Mouse (Mus musculus): Measurements from ENCODE around the gene E030018B13Rik. TPM values are rescaled to one million over a fixed set of nuclear protein-coding genes. Genes with fewer than 3 reads are reported as not detected.

E030018B13Rik gene
- polyA plus RNA-seq, 1 experiment from 2014 or later = not detected

- Histone ChIP-seq H3K4me1 (replicated peaks; ENCODE audit: control insufficient read depth, insufficient read depth, low read length) (no peaks in the 10 kb centered on the region), H3K36me3 (ENCODE audit: control insufficient read depth, insufficient read depth) (peaks cover 19% of the 10 kb centered on the region; the same call in 1 of the 2 replicates), H3K9me3 (ENCODE audit: control insufficient read depth) (no peaks in the 10 kb centered on the region), H3K9ac (ENCODE audit: low read depth, low read length) (no peak overlapping the region), H3K4me3 (ENCODE audit: low read depth, low read length) (no peak overlapping the region), H3K27me3 (replicated peaks; ENCODE audit: control insufficient read depth, insufficient read depth, low read length) (no peaks in the 10 kb centered on the region), H3K27ac (ENCODE audit: low read depth, low read length) (no peak overlapping the region), H3K4me2 (replicated peaks; ENCODE audit: low read depth) (no peak overlapping the region)
- 60% methylated on average over 6 of the region's 6 CpGs for WGBS
- TF ChIP-seq CTCF (IDR thresholded peaks at IDR 0.05; ENCODE audit: low read depth) = no peak
- no peak for ATAC-seq
Measured at GRCm38 (mm10) chr7:63888674-63889073, 28.0 kb upstream of the E030018B13Rik start.

- TF ChIP-seq CTCF (IDR thresholded peaks at IDR 0.05; ENCODE audit: low read depth) = no peak
- Histone ChIP-seq H3K4me1 (replicated peaks; ENCODE audit: control insufficient read depth, insufficient read depth, low read length) (no peaks in the 10 kb centered on the region), H3K4me3 (ENCODE audit: low read depth, low read length) (no peak overlapping the region), H3K36me3 (ENCODE audit: control insufficient read depth, insufficient read depth) (peaks cover 19% of the 10 kb centered on the region; the same call in 1 of the 2 replicates), H3K27ac (ENCODE audit: low read depth, low read length) (no peak overlapping the region), H3K9me3 (ENCODE audit: control insufficient read depth) (no peaks in the 10 kb centered on the region), H3K27me3 (replicated peaks; ENCODE audit: control insufficient read depth, insufficient read depth, low read length) (no peaks in the 10 kb centered on the region), H3K9ac (ENCODE audit: low read depth, low read length) (no peak overlapping the region), H3K4me2 (replicated peaks; ENCODE audit: low read depth) (no peak overlapping the region)
- 82% methylated on average over 9 of the region's 9 CpGs for whole genome bisulfite sequencing
- ATAC-seq = no peak
Measured at GRCm38 (mm10) chr7:63889116-63889975, 27.3 kb upstream of the E030018B13Rik start.

GRCm38 (mm10) chr7:63891488-63892075 is 25.1 kb upstream of the E030018B13Rik start:
- Histone ChIP-seq H3K4me2 (replicated peaks; ENCODE audit: low read depth) (no peak overlapping the region), H3K27me3 (replicated peaks; ENCODE audit: control insufficient read depth, insufficient read depth, low read length) (no peaks in the 10 kb centered on the region), H3K9me3 (ENCODE audit: control insufficient read depth) (no peaks in the 10 kb centered on the region), H3K27ac (ENCODE audit: low read depth, low read length) (no peak overlapping the region), H3K4me1 (replicated peaks; ENCODE audit: control insufficient read depth, insufficient read depth, low read length) (peaks cover 6% of the 10 kb centered on the region; the same call in 1 of the 2 replicates), H3K36me3 (ENCODE audit: control insufficient read depth, insufficient read depth) (peaks cover 19% of the 10 kb centered on the region; the same call in 1 of the 2 replicates), H3K9ac (ENCODE audit: low read depth, low read length) (no peak overlapping the region), H3K4me3 (ENCODE audit: low read depth, low read length) (no peak overlapping the region)
- no peak for ATAC-seq
- TF ChIP-seq CTCF (IDR thresholded peaks at IDR 0.05; ENCODE audit: low read depth) = no peak
- WGBS = 80% methylated on average over 43 of the region's 43 CpGs

- no peak overlapping the region for H3K27ac ChIP-seq (ENCODE audit: low read depth, low read length)
- no peak for TF ChIP-seq CTCF (IDR thresholded peaks at IDR 0.05; ENCODE audit: low read depth)
- H3K4me2 ChIP-seq (replicated peaks; ENCODE audit: low read depth) = no peak overlapping the region
- peaks cover 13% of the 10 kb centered on the region for H3K4me1 ChIP-seq (replicated peaks; ENCODE audit: control insufficient read depth, insufficient read depth, low read length)
- H3K9me3 ChIP-seq (ENCODE audit: control insufficient read depth) = no peaks in the 10 kb centered on the region
- H3K9ac ChIP-seq (ENCODE audit: low read depth, low read length) = no peak overlapping the region
- 90% methylated on average over 5 of the region's 5 CpGs for WGBS
- no peak overlapping the region for H3K4me3 ChIP-seq (ENCODE audit: low read depth, low read length)
- no peak for ATAC-seq
- no peaks in the 10 kb centered on the region for H3K27me3 ChIP-seq (replicated peaks; ENCODE audit: control insufficient read depth, insufficient read depth, low read length)
- peaks cover 19% of the 10 kb centered on the region; the same call in 1 of the 2 replicates for H3K36me3 ChIP-seq (ENCODE audit: control insufficient read depth, insufficient read depth)
Measured at GRCm38 (mm10) chr7:63893201-63893600, 23.5 kb upstream of the E030018B13Rik start.

- TF ChIP-seq CTCF (IDR thresholded peaks at IDR 0.05; ENCODE audit: low read depth) = no peak
- Histone ChIP-seq H3K4me2 (replicated peaks; ENCODE audit: low read depth) (no peak overlapping the region), H3K4me1 (replicated peaks; ENCODE audit: control insufficient read depth, insufficient read depth, low read length) (peaks cover 15% of the 10 kb centered on the region), H3K36me3 (ENCODE audit: control insufficient read depth, insufficient read depth) (peaks cover 19% of the 10 kb centered on the region; the same call in 1 of the 2 replicates), H3K27me3 (replicated peaks; ENCODE audit: control insufficient read depth, insufficient read depth, low read length) (no peaks in the 10 kb centered on the region), H3K4me3 (ENCODE audit: low read depth, low read length) (no peak overlapping the region), H3K9me3 (ENCODE audit: control insufficient read depth) (no peaks in the 10 kb centered on the region), H3K27ac (ENCODE audit: low read depth, low read length) (no peak overlapping the region), H3K9ac (ENCODE audit: low read depth, low read length) (no peak overlapping the region)
- 80% methylated on average over 4 of the region's 4 CpGs for WGBS
- no peak for ATAC-seq
Measured at GRCm38 (mm10) chr7:63893729-63894128, 22.9 kb upstream of the E030018B13Rik start.

- Histone ChIP-seq H3K27ac (ENCODE audit: low read depth, low read length) (no peak overlapping the region), H3K4me1 (replicated peaks; ENCODE audit: control insufficient read depth, insufficient read depth, low read length) (peaks cover 15% of the 10 kb centered on the region), H3K9me3 (ENCODE audit: control insufficient read depth) (no peaks in the 10 kb centered on the region), H3K36me3 (ENCODE audit: control insufficient read depth, insufficient read depth) (peaks cover 15% of the 10 kb centered on the region; the same call in 1 of the 2 replicates), H3K4me3 (ENCODE audit: low read depth, low read length) (no peak overlapping the region), H3K9ac (ENCODE audit: low read depth, low read length) (no peak overlapping the region), H3K27me3 (replicated peaks; ENCODE audit: control insufficient read depth, insufficient read depth, low read length) (no peaks in the 10 kb centered on the region), H3K4me2 (replicated peaks; ENCODE audit: low read depth) (no peak overlapping the region)
- TF ChIP-seq CTCF (IDR thresholded peaks at IDR 0.05; ENCODE audit: low read depth) = no peak
- ATAC-seq = no peak
- WGBS = 85% methylated on average over 4 of the region's 4 CpGs
Measured at GRCm38 (mm10) chr7:63894662-63895061, 22.0 kb upstream of the E030018B13Rik start.

Data from intestine, postnatal 0 days (tissue).